Mouse (Mus musculus) embryonic facial prominence, embryonic 15.5 days (tissue): ENCODE measurements around the gene Tnfrsf4. TPM values are rescaled to one million over a fixed set of nuclear protein-coding genes. Genes with fewer than 3 reads are reported as not detected.

Experiments used
- ATAC-seq: fragments of 200-750 bp; cut with Nextera tagmentation; 2 replicates; pipeline ENCODE4 v1.8.0; 2017; ENCODE audit warnings: low read depth, moderate TSS enrichment; ENCODE audit not compliant: insufficient number of reproducible peaks, low FRiP score, low TSS enrichment
- H3K27ac ChIP-seq: fragments of 300-500 bp; sonication (generic); replicated peaks from 2 replicates; pipeline ENCODE4 v1.5.1; 2015; ENCODE audit warnings: mild to moderate bottlenecking, inconsistent platforms
- H3K27me3 ChIP-seq: fragments of 300-500 bp; sonication (generic); 2 replicates; pipeline ENCODE4 v1.6.1; 2015; ENCODE audit warnings: inconsistent platforms
- H3K36me3 ChIP-seq: fragments of 300-500 bp; sonication (generic); 2 replicates; pipeline ENCODE4 v1.6.1; 2015; ENCODE audit warnings: mild to moderate bottlenecking, inconsistent platforms
- H3K4me1 ChIP-seq: fragments of 300-500 bp; sonication (generic); 2 replicates; pipeline ENCODE4 v1.6.1; 2015; ENCODE audit warnings: inconsistent platforms
- H3K4me2 ChIP-seq: fragments of 300-500 bp; sonication (generic); replicated peaks from 2 replicates; pipeline ENCODE4 v1.6.1; 2015; ENCODE audit warnings: mild to moderate bottlenecking, inconsistent platforms
- H3K4me3 ChIP-seq: fragments of 300-500 bp; sonication (generic); replicated peaks from 2 replicates; pipeline ENCODE4 v1.5.1; 2015; ENCODE audit warnings: mild to moderate bottlenecking, inconsistent platforms
- H3K9ac ChIP-seq: fragments of 300-500 bp; sonication (generic); 2 replicates; pipeline ENCODE4 v1.6.1; 2015; ENCODE audit warnings: inconsistent platforms
- H3K9me3 ChIP-seq: fragments of 300-500 bp; sonication (generic); replicated peaks from 2 replicates; pipeline ENCODE4 v1.6.1; 2016; ENCODE audit warnings: inconsistent platforms
- WGBS: fragments of 180-500 bp; shearing (Covaris S2); methylation state at CpG from one replicate; pipeline ENCODE4 v1.1.7; 2015; 5-methylcytosine and 5-hydroxymethylcytosine counted together
- polyA plus RNA-seq: library from polyadenylated mRNA; unstranded; fragments of >200 nt; fragmentation: Nextera tagmentation; extraction: Ambion mirVana; gene quantifications from 2 replicates; pipeline ENCODE4 v1.2.1, GENCODE M21; 2015

Gene Tnfrsf4
- polyA plus RNA-seq, 1 experiment from 2014 or later, result 1.1 TPM

DNA sequence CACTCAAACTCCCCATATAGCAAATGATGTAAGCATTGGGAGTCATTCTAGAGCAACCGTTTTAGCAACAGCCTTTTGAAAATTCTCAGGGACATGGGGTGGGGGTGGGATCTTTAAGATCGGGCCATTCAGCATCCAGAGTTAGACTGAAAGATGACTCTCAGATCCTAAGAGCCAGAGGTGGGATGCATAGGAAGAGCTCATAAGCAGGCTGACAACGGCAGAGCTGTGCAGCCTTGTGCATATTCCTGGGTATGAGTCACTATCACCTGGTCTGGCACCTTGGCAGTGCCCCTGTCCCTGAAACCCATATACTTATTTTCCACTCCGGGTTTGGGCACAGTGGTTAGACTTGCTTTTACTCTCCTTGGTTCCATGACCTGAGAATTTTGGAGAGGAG lies 39.5 kb downstream of the Tnfrsf4 start:
- no peak for ATAC-seq

DNA sequence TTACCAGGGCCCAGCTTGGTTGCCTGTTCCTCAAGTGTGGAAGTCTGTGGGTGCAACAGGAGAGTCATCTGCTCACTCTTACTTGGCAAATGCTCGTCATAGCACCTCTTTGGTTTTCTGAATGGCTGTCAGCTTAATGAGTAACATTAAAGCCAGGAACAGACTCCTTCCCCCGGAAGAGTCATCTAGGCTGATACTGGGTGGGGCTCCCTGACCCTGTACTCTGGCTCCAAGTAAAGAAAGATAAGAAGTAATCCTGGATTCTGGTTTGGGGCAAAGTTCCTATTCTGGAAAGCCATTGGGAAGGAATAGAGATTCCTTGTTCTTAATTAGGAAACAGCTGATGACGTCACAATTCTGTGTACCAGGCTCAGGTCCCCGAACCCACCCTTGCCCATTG lies 40.5 kb downstream of the Tnfrsf4 start:
- H3K36me3 ChIP-seq, result no peaks in the 10 kb centered on the region; the same call in 1 of the 2 replicates
- no peaks in the 10 kb centered on the region for H3K9me3 ChIP-seq
- no peak overlapping the region for H3K4me3 ChIP-seq
- H3K4me1 ChIP-seq, result peaks cover 4% of the 10 kb centered on the region; the same call in 1 of the 2 replicates
- ATAC-seq, result no peak
- no peak overlapping the region for H3K9ac ChIP-seq
- H3K27me3 ChIP-seq, result no peaks in the 10 kb centered on the region
- no peak overlapping the region for H3K4me2 ChIP-seq
- WGBS, result 80% methylated on average over 4 of the region's 4 CpGs
- no peak overlapping the region for H3K27ac ChIP-seq

More for the DNA sequence above, 39.5 kb downstream of the Tnfrsf4 start:
- Histone ChIP-seq H3K4me1 (peaks cover 4% of the 10 kb centered on the region; the same call in 1 of the 2 replicates), H3K36me3 (no peaks in the 10 kb centered on the region; the same call in 1 of the 2 replicates), H3K4me2 (no peak overlapping the region), H3K27ac (no peak overlapping the region), H3K27me3 (no peaks in the 10 kb centered on the region), H3K9ac (no peak overlapping the region), H3K9me3 (no peaks in the 10 kb centered on the region), H3K4me3 (no peak overlapping the region)
- WGBS, result 72% methylated on average over 4 of the region's 4 CpGs

DNA sequence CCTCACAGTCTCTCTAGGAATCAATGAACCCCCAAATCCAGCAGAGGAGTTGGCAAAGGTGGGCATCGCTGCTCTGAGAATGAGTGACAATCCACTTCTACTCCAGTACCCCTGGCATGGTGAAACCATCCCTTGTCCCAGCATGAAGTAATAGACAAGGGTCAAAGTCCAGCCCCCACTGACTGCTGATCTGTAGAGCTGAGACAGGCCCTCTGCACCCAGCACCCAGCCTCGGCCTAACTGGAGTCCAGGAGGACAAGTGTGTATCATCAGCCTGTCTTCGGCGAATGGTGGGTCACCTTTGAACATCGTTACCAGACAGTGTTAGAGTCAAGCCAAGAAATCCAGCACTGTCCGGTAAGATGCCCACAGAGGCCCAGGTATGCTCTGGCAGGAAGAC lies 41.0 kb downstream of the Tnfrsf4 start:
- Histone ChIP-seq H3K4me3 (no peak overlapping the region), H3K9ac (no peak overlapping the region), H3K27ac (no peak overlapping the region), H3K9me3 (no peaks in the 10 kb centered on the region), H3K4me2 (no peak overlapping the region; the same call in 1 of the 2 replicates), H3K27me3 (no peaks in the 10 kb centered on the region), H3K4me1 (peaks cover 4% of the 10 kb centered on the region; the same call in 1 of the 2 replicates), H3K36me3 (no peaks in the 10 kb centered on the region; the same call in 1 of the 2 replicates)
- ATAC-seq, result no peak
- 91% methylated on average over 6 of the region's 6 CpGs for WGBS

DNA sequence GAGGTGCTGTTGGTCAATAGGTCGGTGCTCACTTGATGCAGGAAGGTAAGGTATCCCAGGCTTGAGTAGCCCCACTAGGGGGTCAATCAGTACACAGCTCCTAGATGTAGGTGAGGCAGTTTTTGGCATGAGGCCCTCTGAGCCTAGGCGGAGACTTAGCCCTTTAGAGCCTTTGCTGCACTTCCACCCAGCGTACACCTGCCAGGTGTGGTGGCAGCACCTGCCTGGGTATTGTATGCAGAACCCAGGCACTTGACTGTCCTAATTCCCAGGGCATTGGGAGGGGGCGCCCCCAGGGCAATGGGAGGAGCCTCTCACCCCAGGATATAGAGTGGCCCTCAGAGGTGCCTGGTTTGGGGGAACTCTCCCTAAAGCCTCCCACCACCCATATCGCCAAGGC lies 41.5 kb downstream of the Tnfrsf4 start:
- ATAC-seq, result no peak
- Histone ChIP-seq H3K9me3 (no peaks in the 10 kb centered on the region), H3K27ac (no peak overlapping the region), H3K27me3 (no peaks in the 10 kb centered on the region), H3K4me3 (peak overlapping the region; percentile 10; the same call in 1 of the 2 replicates), H3K4me2 (peak overlapping the region; percentile 6; the same call in 1 of the 2 replicates), H3K9ac (no peak overlapping the region), H3K36me3 (no peaks in the 10 kb centered on the region; the same call in 1 of the 2 replicates), H3K4me1 (peaks cover 7% of the 10 kb centered on the region; the same call in 1 of the 2 replicates)
- WGBS, result 79% methylated on average over 5 of the region's 5 CpGs

DNA sequence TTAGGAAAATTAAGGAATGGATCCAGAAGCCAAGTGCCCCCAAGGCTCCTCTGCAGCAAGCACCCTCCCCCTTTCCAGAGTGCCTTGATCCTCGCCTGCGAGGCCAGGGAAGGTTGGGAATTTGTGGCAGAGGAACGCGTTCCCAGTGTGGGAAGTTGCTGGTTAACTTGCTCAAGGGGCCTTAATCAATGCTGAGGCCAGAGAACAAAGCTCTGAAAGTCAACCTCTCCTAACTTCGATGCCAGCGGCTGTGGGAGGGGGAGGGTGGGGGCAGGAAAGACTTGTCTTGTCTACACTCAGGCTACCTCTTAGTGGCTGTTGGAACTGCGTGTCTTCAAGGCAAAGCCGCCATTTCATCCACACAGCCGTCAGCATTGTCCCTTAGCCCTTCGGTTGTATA lies 44.1 kb downstream of the Tnfrsf4 start:
- WGBS, result 34% methylated on average over 10 of the region's 10 CpGs
- Histone ChIP-seq H3K9me3 (no peaks in the 10 kb centered on the region), H3K27ac (peak overlapping the region; percentile 51; the same call in 1 of the 2 replicates), H3K27me3 (no peaks in the 10 kb centered on the region), H3K9ac (no peak overlapping the region), H3K36me3 (no peaks in the 10 kb centered on the region; the same call in 1 of the 2 replicates), H3K4me3 (peak overlapping the region; percentile 41), H3K4me2 (peak overlapping the region; percentile 36), H3K4me1 (peaks cover 7% of the 10 kb centered on the region; the same call in 1 of the 2 replicates)
- ATAC-seq, result no peak

DNA sequence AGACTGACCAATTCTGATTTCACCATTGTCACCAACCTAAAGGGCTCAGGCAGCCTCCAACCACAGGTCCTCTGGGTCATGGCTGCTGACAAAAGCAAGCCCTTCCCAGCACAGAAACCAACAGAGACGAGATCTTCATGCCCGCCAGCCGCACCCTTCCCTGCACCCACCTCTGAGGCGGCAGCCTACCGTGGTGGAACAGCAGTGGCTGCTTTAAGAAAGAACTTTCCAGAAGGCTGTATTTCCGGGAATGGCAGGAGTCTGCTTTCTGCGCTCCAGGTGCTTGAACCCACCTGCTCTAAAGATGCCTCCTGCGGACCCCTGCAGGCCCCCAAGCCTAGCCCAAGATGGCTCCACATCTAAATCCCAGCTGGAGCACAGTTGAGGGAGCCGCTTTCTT lies 45.2 kb downstream of the Tnfrsf4 start:
- Histone ChIP-seq H3K9me3 (no peaks in the 10 kb centered on the region), H3K4me1 (peaks cover 7% of the 10 kb centered on the region; the same call in 1 of the 2 replicates), H3K36me3 (no peaks in the 10 kb centered on the region), H3K27ac (peak overlapping the region; percentile 95), H3K27me3 (no peaks in the 10 kb centered on the region), H3K9ac (peak overlapping the region; percentile 19; the same call in 1 of the 2 replicates), H3K4me2 (peak overlapping the region; percentile 36), H3K4me3 (peak overlapping the region; percentile 41)
- WGBS, result 62% methylated on average over 9 of the region's 9 CpGs
- ATAC-seq, result no peak

DNA sequence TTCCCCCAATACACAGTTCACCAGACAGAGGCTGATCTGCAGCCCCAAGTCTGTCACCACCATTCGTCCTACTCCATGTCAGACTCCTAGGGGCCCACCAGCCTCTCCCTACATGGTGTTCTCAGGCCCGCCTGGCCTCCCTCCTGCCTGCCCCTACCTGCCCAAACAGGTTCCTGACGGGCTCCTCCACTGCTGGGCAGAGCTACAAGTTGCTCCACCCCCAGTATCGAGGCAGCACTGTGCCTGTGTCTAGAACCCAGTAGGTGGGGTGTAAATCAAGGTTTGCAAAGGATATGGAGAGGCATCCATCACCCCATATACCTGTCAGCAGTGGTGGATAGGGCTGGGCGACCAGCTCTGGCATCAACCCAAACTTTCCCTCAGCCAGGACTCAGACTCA lies 45.6 kb downstream of the Tnfrsf4 start, which contains the start of gene Ttll10:
Ttll10 (minus strand) TSS at position 154 of the 400 bp plus-strand sequence.
- Histone ChIP-seq H3K27me3 (no peaks in the 10 kb centered on the region), H3K9me3 (no peaks in the 10 kb centered on the region), H3K4me3 (peak within 1 kb of the TSS; percentile 41), H3K9ac (peak within 1 kb of the TSS; percentile 19; the same call in 1 of the 2 replicates), H3K4me1 (peaks cover 11% of the 10 kb centered on the region), H3K36me3 (no peaks in the 10 kb centered on the region), H3K27ac (peak within 1 kb of the TSS; percentile 95), H3K4me2 (peak within 1 kb of the TSS; percentile 36)
- peak; percentile 71 for ATAC-seq
- 36% methylated on average over 5 of the region's 5 CpGs for WGBS

DNA sequence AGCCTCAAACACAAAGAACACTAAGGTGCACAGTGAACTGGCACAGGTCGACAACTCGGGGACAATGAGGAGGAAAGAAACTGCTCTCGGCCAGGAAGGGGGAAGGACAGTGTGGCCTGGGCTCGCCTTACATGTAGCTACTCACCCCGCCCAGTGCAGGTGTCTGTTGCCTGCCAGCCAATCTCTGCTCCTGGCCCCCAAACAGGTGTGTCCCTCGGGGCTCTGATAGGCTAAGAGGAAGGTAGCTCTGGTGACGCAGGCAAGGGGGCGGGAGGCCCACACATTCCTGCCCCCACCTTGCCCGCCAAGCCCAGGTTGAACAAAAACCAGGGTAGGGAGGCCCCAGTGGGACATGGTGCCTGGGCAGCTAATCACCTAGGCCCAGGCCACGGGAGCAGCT lies 46.1 kb downstream of the Tnfrsf4 start:
- H3K9ac ChIP-seq, result 0 out of 2 replicates have a peak overlapping the region, but pooled peaks have one; percentile 19
- no peaks in the 10 kb centered on the region for H3K27me3 ChIP-seq
- H3K36me3 ChIP-seq, result no peaks in the 10 kb centered on the region
- peak overlapping the region; percentile 41 for H3K4me3 ChIP-seq
- peak; percentile 91 for ATAC-seq
- H3K4me2 ChIP-seq, result peak overlapping the region; percentile 36
- WGBS, result 29% methylated on average over 10 of the region's 10 CpGs
- H3K4me1 ChIP-seq, result peaks cover 12% of the 10 kb centered on the region
- H3K9me3 ChIP-seq, result no peaks in the 10 kb centered on the region
- peak overlapping the region; percentile 95 for H3K27ac ChIP-seq

DNA sequence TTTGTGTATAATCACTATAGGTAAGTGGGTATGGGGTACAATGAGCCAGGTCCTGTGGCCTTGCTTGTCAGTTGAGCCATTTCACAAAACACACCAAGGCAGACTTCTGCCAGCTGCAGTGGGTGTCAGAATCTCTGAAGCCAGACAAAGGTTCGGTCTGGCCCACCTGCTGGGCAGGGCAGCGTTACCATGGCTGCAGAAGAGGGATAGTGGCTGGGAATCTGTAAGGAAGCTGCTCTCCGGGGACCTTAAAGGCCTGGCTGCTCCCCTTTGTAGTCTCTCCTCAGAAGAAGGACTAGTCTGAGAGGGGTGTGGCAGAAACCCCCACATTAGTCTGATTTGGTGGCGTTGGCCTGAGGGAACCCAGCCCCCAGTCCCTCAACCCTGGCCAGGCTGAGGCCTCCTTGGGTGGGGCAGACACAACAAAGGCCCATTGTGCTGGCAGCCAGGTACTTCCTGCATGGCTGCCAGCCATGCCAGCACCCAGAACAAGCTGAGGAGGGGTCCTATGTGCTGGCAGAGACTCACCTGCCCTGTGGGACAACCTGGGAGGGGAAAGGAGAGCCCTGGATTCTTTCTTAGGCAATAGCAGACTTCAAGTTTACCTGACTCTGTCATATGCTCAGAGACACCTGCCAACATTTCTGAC lies 50.3 kb downstream of the Tnfrsf4 start:
- Histone ChIP-seq H3K4me2 (no peak overlapping the region), H3K4me3 (no peak overlapping the region), H3K9ac (no peak overlapping the region), H3K27ac (peak overlapping the region; percentile 58; the same call in 1 of the 2 replicates), H3K27me3 (no peaks in the 10 kb centered on the region), H3K4me1 (peaks cover 8% of the 10 kb centered on the region), H3K36me3 (no peaks in the 10 kb centered on the region), H3K9me3 (no peaks in the 10 kb centered on the region)
- no peak for ATAC-seq
- whole genome bisulfite sequencing, result 7% methylated on average over 4 of the region's 4 CpGs

DNA sequence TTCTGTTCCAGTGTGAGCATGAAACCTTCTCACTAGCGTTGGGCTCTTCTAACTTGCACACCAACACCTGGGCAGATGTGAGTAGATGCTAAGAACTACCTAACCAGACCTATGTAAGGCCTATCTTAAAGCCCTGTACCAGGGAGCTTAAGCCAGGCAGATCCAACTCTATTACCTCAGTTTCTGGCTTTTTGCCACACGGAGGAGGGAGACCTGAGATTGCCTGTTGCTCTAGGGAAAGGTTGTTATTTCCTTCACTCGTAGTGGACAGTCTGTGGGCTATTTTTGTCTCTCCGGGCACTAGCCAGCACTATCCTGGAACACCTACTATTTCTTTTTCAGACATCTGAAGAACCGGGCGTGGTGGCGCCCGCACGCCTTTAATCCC lies 50.9 kb downstream of the Tnfrsf4 start:
- H3K4me2 ChIP-seq, result no peak overlapping the region
- H3K9me3 ChIP-seq, result no peaks in the 10 kb centered on the region
- peak overlapping the region; percentile 58; the same call in 1 of the 2 replicates for H3K27ac ChIP-seq

DNA sequence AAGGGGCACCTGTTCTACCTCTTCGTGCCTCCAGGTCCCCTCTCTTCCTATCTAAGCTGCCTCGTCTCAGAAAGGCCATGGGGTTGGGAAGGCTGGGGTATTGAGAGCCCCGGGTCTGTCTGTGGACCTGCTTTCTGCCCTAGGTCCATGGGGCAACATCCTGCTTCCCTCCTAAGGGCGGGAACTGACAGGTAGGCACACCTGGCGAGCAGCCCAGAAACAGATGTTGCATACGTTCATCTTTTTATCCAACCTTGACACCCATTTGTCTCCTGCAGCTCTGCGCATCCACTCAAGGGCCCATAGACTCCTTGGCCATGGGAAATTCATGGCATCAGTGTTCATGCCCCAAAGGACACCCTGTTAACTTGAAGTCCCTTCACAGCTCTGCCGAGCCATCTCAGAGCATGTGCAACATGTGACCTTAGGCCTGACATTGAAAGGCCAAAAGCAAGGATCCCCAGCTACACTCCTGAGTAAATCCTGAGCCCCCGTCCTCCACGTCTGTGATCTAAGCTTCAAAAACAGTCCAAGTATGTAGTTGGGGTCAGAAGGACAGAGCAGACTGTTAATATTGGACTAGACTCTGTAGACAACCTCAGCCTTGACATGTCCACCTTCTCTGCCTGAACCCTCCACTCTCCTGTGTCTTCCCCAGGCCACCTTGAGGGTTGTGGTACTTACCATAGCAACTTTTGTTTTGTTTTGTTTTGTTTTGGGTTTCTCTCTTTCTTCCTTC lies 51.7 kb downstream of the Tnfrsf4 start:
- Histone ChIP-seq H3K4me3 (no peak overlapping the region), H3K36me3 (no peaks in the 10 kb centered on the region), H3K4me1 (peaks cover 9% of the 10 kb centered on the region), H3K9me3 (no peaks in the 10 kb centered on the region), H3K27me3 (no peaks in the 10 kb centered on the region), H3K4me2 (no peak overlapping the region), H3K27ac (no peak overlapping the region), H3K9ac (no peak overlapping the region)
- ATAC-seq, result no peak
- WGBS, result 76% methylated on average over 10 of the region's 10 CpGs

More for the DNA sequence above, 50.9 kb downstream of the Tnfrsf4 start:
- Histone ChIP-seq H3K27me3 (no peaks in the 10 kb centered on the region), H3K4me1 (peaks cover 8% of the 10 kb centered on the region), H3K9ac (no peak overlapping the region), H3K36me3 (no peaks in the 10 kb centered on the region), H3K4me3 (no peak overlapping the region)
- ATAC-seq, result no peak
- 79% methylated on average over 9 of the region's 9 CpGs for WGBS
